Mouse (Mus musculus) kidney, postnatal 0 days (tissue): ENCODE measurements around the gene Txn1. TPM values are rescaled to one million over a fixed set of nuclear protein-coding genes. Genes with fewer than 3 reads are reported as not detected.
A peak's percentile ranks its signal among the peaks of the same experiment; 100 is the strongest.

Experiments
- ATAC-seq: fragments of 200-750 bp; cut with Nextera tagmentation; replicated peaks from 2 replicates; pipeline ENCODE4 v1.8.0; 2017; ENCODE audit warnings: low read depth, moderate number of reproducible peaks, moderate TSS enrichment, moderate library complexity; ENCODE audit not compliant: low FRiP score
- DNase-seq: peaks from one replicate; pipeline ENCODE4 v3.0.0-alpha.2; 2016; ENCODE audit warnings: low spot score
- H3K27ac ChIP-seq: fragments of 300-500 bp; sonication (generic); 2 replicates; pipeline ENCODE4 v1.5.1; 2014; ENCODE audit warnings: mild to moderate bottlenecking
- H3K27me3 ChIP-seq: fragments of 300-500 bp; sonication (generic); 2 replicates; pipeline ENCODE4 v1.6.1; 2014; ENCODE audit warnings: low read length, mixed read lengths; ENCODE audit not compliant: insufficient read depth
- H3K36me3 ChIP-seq: fragments of 300-500 bp; sonication (generic); 2 replicates; pipeline ENCODE4 v1.6.1; 2014; ENCODE audit warnings: low read length, mixed read lengths; ENCODE audit not compliant: insufficient read depth
- H3K4me1 ChIP-seq: fragments of 300-500 bp; sonication (generic); replicated peaks from 2 replicates; pipeline ENCODE4 v1.6.1; 2014; ENCODE audit warnings: antibody characterized with exemption, low read length, mixed read lengths; ENCODE audit not compliant: insufficient read depth
- H3K4me2 ChIP-seq: fragments of 300-500 bp; sonication (generic); 2 replicates; pipeline ENCODE4 v1.6.1; 2014; ENCODE audit warnings: mild to moderate bottlenecking, low read length, moderate library complexity, mixed read lengths
- H3K4me3 ChIP-seq: fragments of 300-500 bp; sonication (generic); replicated peaks from 2 replicates; pipeline ENCODE4 v1.5.1; 2014; ENCODE audit warnings: low read depth, low read length
- H3K9ac ChIP-seq: fragments of 300-500 bp; sonication (generic); 2 replicates; pipeline ENCODE4 v1.6.1; 2014; ENCODE audit warnings: low read depth, low read length
- H3K9me3 ChIP-seq: fragments of 300-500 bp; sonication (generic); replicated peaks from 2 replicates; pipeline ENCODE4 v1.6.1; 2016; ENCODE audit warnings: low read length, inconsistent platforms, mixed read lengths
- CTCF ChIP-seq: IDR thresholded peaks from 2 replicates; pipeline ENCODE4 v1.5.1; 2016; ENCODE audit warnings: antibody characterized with exemption, low read depth, mild to moderate bottlenecking, moderate library complexity
- WGBS: fragments of 180-500 bp; shearing (Covaris S2); extraction: QIAGEN DNeasy Blood & Tissue Kit; methylation state at CpG from one replicate; pipeline ENCODE4 v1.1.7; 2014; 5-methylcytosine and 5-hydroxymethylcytosine counted together
- polyA plus RNA-seq: library from polyadenylated mRNA; unstranded; fragments of >200 nt; fragmentation: Nextera tagmentation; extraction: Ambion mirVana; gene quantifications from 2 replicates; pipeline ENCODE4 v1.2.1, GENCODE M21; 2015

The Txn1 gene
- polyA plus RNA-seq, 1 experiment from 2014 or later, result 497 TPM

DNA sequence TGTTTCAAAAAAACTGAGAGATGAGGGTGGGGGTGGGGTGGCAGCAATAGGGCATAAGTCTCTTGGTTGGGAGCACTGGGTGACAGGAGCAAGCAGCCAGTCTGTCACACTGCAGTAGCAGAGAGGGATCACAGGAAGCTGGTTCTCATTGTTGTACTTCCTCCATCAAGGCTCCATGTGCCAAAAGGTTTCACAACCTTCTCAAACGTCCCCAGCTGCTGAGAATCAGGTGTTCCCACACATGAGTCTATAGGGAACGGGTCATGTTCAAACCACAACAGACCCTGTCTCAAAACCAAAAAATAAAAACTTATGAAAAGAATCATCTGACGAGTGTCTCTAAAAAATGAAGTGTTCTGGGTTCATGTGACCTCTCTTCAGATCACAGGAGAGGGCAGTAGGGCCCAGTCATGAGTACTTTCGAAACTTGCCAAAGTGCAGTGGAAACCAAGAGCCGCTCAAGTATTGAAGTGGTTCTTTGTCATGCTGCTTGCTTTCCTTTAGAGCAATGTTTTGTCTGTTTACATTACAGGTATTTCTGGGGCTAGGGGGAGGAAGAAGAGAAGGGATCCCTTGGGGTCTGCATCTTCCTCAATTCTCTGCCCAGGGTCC is 25.5 kb downstream of the Txn1 start:
- no peaks in the 10 kb centered on the region for H3K36me3 ChIP-seq
- no peak for ATAC-seq
- WGBS, result 75% methylated on average over 5 of the region's 5 CpGs
- no peaks in the 10 kb centered on the region for H3K27me3 ChIP-seq
- H3K27ac ChIP-seq, result no peak overlapping the region
- H3K4me1 ChIP-seq, result no peaks in the 10 kb centered on the region
- H3K4me2 ChIP-seq, result no peak overlapping the region
- TF ChIP-seq CTCF, result no peak
- H3K9ac ChIP-seq, result no peak overlapping the region
- no peak overlapping the region for H3K4me3 ChIP-seq
- no peak for DNase-seq
- H3K9me3 ChIP-seq, result 0 out of 2 replicates have a peak, but pooled peaks cover 3% of the 10 kb centered on the region

DNA sequence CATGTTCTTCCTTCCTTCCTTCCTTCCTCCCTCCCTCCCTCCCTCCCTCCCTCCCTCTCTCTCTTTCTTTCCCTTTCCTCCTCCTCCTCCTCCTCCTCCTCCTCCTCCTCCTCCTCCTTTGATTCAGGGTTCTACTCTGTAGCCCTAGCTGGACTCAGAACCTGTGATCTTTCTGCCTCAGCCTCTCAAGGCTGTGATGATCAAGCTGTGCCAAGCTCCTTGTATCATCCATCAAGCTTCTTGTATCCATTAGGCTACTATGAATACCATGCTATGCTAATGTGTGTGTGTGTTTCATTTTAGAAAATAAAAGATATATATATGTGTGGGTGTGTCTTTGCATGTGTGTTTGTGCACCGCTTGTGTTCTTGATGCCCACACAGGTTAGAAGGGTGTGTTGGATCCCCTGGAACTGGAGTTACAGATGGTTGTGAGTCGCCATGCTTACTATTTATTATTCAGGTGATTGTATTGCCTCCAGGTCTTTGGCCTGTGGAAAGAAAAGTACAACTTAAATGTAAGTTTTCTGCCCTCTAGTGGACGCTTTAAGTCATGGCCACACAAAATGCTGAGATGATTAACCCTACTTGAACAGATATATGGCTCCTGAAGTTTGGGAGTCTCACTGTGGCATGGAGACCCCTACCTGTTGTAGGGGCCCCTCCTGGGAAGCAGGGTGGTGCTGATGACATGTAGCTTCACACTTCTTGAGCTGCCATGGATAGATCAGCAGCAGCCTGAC is 28.6 kb downstream of the Txn1 start:
- Histone ChIP-seq H3K4me2 (no peak overlapping the region), H3K4me1 (no peaks in the 10 kb centered on the region), H3K4me3 (no peak overlapping the region), H3K9ac (no peak overlapping the region), H3K27me3 (no peaks in the 10 kb centered on the region), H3K27ac (no peak overlapping the region), H3K9me3 (0 out of 2 replicates have a peak, but pooled peaks cover 1% of the 10 kb centered on the region), H3K36me3 (no peaks in the 10 kb centered on the region)
- ATAC-seq (no peak), DNase-seq (peak; percentile 86)
- WGBS, result 25% methylated on average over 3 of the region's 3 CpGs
- peak; percentile 78 for TF ChIP-seq CTCF

DNA sequence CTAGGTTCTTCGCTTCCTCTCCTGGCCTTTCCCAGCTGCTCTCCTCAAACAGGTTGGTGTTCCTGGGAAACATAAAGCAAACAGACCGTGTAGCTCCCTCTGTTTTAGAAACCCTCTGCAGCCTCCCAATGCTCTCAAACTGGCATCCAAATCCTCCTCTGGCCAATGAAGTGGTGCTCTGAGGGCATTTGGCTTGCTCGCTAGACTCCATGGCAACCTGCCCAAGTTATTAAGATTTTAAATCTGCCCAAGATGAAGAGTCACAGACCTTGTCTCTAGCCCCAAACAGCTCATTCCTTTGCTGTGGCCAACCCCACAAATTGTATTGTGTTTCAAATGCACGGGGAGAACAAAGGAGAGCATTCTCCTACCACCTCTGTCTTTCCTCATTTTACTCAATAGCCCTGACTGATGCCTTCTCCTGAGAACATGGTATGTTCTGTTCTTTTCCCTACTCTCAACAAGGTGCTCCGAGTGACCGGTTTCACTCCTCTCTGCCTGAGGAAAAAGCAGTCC is 31.6 kb downstream of the Txn1 start:
- no peak overlapping the region for H3K9ac ChIP-seq
- 0 out of 2 replicates have a peak, but pooled peaks cover 3% of the 10 kb centered on the region for H3K4me1 ChIP-seq
- H3K4me2 ChIP-seq, result no peak overlapping the region
- TF ChIP-seq CTCF, result no peak
- DNase-seq (no peak), ATAC-seq (no peak)
- no peaks in the 10 kb centered on the region for H3K9me3 ChIP-seq
- 74% methylated on average over 6 of the region's 6 CpGs for WGBS
- no peak overlapping the region for H3K4me3 ChIP-seq
- H3K27me3 ChIP-seq, result no peaks in the 10 kb centered on the region
- H3K36me3 ChIP-seq, result no peaks in the 10 kb centered on the region
- H3K27ac ChIP-seq, result 0 out of 2 replicates have a peak overlapping the region, but pooled peaks have one; percentile 0

DNA sequence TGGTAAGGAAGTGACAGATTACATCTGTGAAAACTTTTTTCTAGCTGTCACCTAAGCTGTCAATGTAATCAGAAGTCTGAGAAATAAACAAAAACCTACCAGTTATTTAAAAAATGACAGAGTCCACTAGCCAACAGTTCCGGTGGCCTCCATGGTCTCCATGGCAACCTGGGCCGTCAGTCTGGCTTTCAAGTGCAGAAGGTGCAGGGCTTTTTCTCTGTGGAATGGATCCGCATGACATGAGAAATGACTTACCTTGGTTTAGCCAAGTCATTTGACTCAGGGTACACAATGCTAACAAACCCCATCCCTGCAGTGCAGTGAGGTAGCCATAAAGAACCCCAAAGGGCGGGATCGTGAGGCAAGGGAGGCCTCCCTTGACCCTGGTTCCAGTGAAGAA is 34.0 kb downstream of the Txn1 start:
- no peak overlapping the region for H3K4me3 ChIP-seq
- H3K4me2 ChIP-seq, result no peak overlapping the region
- no peak for TF ChIP-seq CTCF
- 0 out of 2 replicates have a peak, but pooled peaks cover 3% of the 10 kb centered on the region for H3K4me1 ChIP-seq
- no peaks in the 10 kb centered on the region for H3K27me3 ChIP-seq
- no peak for DNase-seq
- no peak overlapping the region for H3K9ac ChIP-seq
- no peaks in the 10 kb centered on the region for H3K36me3 ChIP-seq
- no peak overlapping the region for H3K27ac ChIP-seq
- H3K9me3 ChIP-seq, result no peaks in the 10 kb centered on the region
- 44% methylated on average over 5 of the region's 5 CpGs for WGBS
- no peak for ATAC-seq

DNA sequence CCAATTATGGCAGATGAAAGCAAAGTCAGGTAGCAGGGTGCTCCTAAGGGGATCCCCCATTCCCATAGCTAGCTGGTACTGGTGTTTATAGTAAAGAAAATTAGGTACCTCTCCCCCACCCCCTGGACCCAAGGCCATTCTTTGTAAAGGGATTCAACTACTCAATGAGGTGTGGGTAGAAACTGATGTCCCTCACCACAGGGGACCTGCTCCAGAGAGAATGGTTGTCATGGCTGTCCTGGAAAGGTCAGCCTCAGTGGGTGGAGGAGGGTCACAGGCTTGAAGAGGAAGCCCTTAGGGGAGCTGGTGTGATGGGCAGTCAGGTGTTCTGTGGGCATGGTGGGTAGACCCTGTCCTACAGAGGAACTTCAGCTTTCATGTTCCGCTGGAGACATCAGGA is 35.7 kb downstream of the Txn1 start:
- Histone ChIP-seq H3K27ac (no peak overlapping the region), H3K4me3 (no peak overlapping the region), H3K9me3 (no peaks in the 10 kb centered on the region), H3K4me2 (no peak overlapping the region), H3K27me3 (no peaks in the 10 kb centered on the region), H3K9ac (no peak overlapping the region), H3K36me3 (no peaks in the 10 kb centered on the region), H3K4me1 (peaks cover 6% of the 10 kb centered on the region; the same call in 1 of the 2 replicates)
- 96% methylated on average over 1 of the region's 1 CpGs for whole genome bisulfite sequencing
- TF ChIP-seq CTCF, result no peak
- DNase-seq, result no peak
- no peak for ATAC-seq

DNA sequence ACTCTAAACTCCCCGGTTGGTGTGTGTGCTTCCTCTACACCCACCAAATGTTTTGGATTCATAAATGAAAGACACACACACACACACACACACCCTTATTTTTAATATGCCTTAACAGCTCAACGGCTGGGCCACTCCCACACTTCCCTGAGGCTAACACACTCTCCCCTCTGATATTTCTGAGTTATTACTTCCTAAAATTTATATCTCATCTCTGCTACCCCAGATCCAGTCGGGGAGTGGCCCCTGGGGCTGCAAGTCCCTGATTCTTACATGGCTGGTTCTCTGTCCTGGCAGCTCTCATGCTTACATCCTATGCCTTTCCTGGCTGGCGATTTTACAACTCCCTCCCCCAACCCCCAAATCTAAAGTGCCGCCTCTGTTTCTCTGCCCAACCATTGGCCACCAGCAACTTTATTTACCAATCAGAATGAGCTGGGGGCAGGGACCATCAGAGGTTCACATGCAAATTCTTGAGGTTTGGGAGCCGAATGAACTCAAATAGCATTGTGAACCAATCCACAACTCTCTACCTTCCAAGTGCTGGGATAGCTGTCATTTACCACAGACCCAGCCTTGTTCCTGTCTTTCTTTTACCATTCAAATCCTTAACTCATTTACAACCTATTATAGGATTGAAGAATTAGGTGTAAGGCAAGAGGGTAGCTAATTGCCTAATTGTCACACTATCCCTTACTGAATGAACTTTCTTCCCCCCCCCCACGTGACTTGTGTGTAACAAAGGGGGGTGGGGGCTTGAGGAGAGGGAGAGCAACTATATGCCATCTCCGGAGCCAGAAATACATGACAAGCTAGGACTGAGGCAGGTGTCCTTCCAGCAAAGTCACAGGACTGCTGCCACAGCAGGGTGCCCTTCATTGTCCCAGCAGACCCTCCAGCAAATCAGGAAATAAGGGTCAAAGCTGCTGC is 36.5 kb downstream of the Txn1 start:
- Histone ChIP-seq H3K4me2 (no peak overlapping the region), H3K27ac (no peak overlapping the region), H3K36me3 (no peaks in the 10 kb centered on the region), H3K4me1 (peaks cover 11% of the 10 kb centered on the region), H3K9ac (no peak overlapping the region), H3K4me3 (no peak overlapping the region), H3K27me3 (no peaks in the 10 kb centered on the region), H3K9me3 (no peaks in the 10 kb centered on the region)
- peak; percentile 57 for DNase-seq
- 13% methylated on average over 8 of the region's 8 CpGs for WGBS
- no peak for TF ChIP-seq CTCF
- no peak for ATAC-seq
